Mouse (Mus musculus): ENCODE measurements around the gene Pik3ip1. TPM values are rescaled to one million over a fixed set of nuclear protein-coding genes. Genes with fewer than 3 reads are reported as not detected.

Pik3ip1 gene
- polyA plus RNA-seq, 1 experiment from 2014 or later = 9.9 TPM

GRCm38 (mm10) chr11:3310789-3311585 lies 19.2 kb upstream of the Pik3ip1 start:
- ATAC-seq (replicated peaks; ENCODE audit: low FRiP score, low TSS enrichment, low read depth) (no peak), DNase-seq (ENCODE audit: low spot score) (no peak)
- Histone ChIP-seq H3K27me3 (replicated peaks; ENCODE audit: control insufficient read depth, insufficient read depth, low read length) (no peaks in the 10 kb centered on the region), H3K4me3 (ENCODE audit: low read depth, low read length) (no peak overlapping the region), H3K4me2 (ENCODE audit: low read length) (no peak overlapping the region), H3K9ac (ENCODE audit: low read length) (no peak overlapping the region), H3K36me3 (ENCODE audit: control insufficient read depth, insufficient read depth, low read length) (peaks cover 56% of the 10 kb centered on the region), H3K4me1 (replicated peaks; ENCODE audit: control insufficient read depth, insufficient read depth, low read length) (no peaks in the 10 kb centered on the region), H3K27ac (ENCODE audit: low read depth) (no peak overlapping the region), H3K9me3 (ENCODE audit: control insufficient read depth, low read length) (no peaks in the 10 kb centered on the region)
- WGBS = 92% methylated on average over 9 of the region's 10 CpGs

- H3K27me3 ChIP-seq (replicated peaks; ENCODE audit: control insufficient read depth, insufficient read depth, low read length) = no peaks in the 10 kb centered on the region
- H3K4me3 ChIP-seq (ENCODE audit: low read depth, low read length) = no peak overlapping the region
- H3K36me3 ChIP-seq (ENCODE audit: control insufficient read depth, insufficient read depth, low read length) = peaks cover 48% of the 10 kb centered on the region
- H3K4me1 ChIP-seq (replicated peaks; ENCODE audit: control insufficient read depth, insufficient read depth, low read length) = no peaks in the 10 kb centered on the region
- H3K9ac ChIP-seq (ENCODE audit: low read length) = no peak overlapping the region
- ATAC-seq (replicated peaks; ENCODE audit: low FRiP score, low TSS enrichment, low read depth) (no peak), DNase-seq (ENCODE audit: low spot score) (no peak)
- H3K4me2 ChIP-seq (ENCODE audit: low read length) = no peak overlapping the region
- no peak overlapping the region for H3K27ac ChIP-seq (ENCODE audit: low read depth)
- 86% methylated on average over 10 of the region's 10 CpGs for WGBS
- no peaks in the 10 kb centered on the region for H3K9me3 ChIP-seq (ENCODE audit: control insufficient read depth, low read length)
Observed at GRCm38 (mm10) chr11:3311586-3312347, 18.4 kb upstream of the Pik3ip1 start.

- Histone ChIP-seq H3K36me3 (ENCODE audit: control insufficient read depth, insufficient read depth, low read length) (peaks cover 33% of the 10 kb centered on the region), H3K9ac (ENCODE audit: low read length) (no peak overlapping the region), H3K4me3 (ENCODE audit: low read depth, low read length) (no peak overlapping the region), H3K4me1 (replicated peaks; ENCODE audit: control insufficient read depth, insufficient read depth, low read length) (no peaks in the 10 kb centered on the region), H3K27ac (ENCODE audit: low read depth) (no peak overlapping the region), H3K27me3 (replicated peaks; ENCODE audit: control insufficient read depth, insufficient read depth, low read length) (no peaks in the 10 kb centered on the region), H3K9me3 (ENCODE audit: control insufficient read depth, low read length) (no peaks in the 10 kb centered on the region), H3K4me2 (ENCODE audit: low read length) (no peak overlapping the region)
- 79% methylated on average over 1 of the region's 1 CpGs for WGBS
- DNase-seq (ENCODE audit: low spot score) (no peak), ATAC-seq (replicated peaks; ENCODE audit: low FRiP score, low TSS enrichment, low read depth) (no peak)
Observed at GRCm38 (mm10) chr11:3313294-3313693, 16.9 kb upstream of the Pik3ip1 start.

GRCm38 (mm10) chr11:3314148-3314547 lies 16.1 kb upstream of the Pik3ip1 start:
- no peaks in the 10 kb centered on the region for H3K4me1 ChIP-seq (replicated peaks; ENCODE audit: control insufficient read depth, insufficient read depth, low read length)
- H3K4me2 ChIP-seq (ENCODE audit: low read length) = no peak overlapping the region
- no peak overlapping the region for H3K4me3 ChIP-seq (ENCODE audit: low read depth, low read length)
- H3K9me3 ChIP-seq (ENCODE audit: control insufficient read depth, low read length) = no peaks in the 10 kb centered on the region
- no peak overlapping the region for H3K27ac ChIP-seq (ENCODE audit: low read depth)
- ATAC-seq (replicated peaks; ENCODE audit: low FRiP score, low TSS enrichment, low read depth) (0 out of 2 replicates have a peak, but pooled peaks have one; percentile 13), DNase-seq (ENCODE audit: low spot score) (peak; percentile 69)
- H3K27me3 ChIP-seq (replicated peaks; ENCODE audit: control insufficient read depth, insufficient read depth, low read length) = no peaks in the 10 kb centered on the region
- H3K36me3 ChIP-seq (ENCODE audit: control insufficient read depth, insufficient read depth, low read length) = peaks cover 24% of the 10 kb centered on the region
- no peak overlapping the region for H3K9ac ChIP-seq (ENCODE audit: low read length)
- 40% methylated on average over 2 of the region's 2 CpGs for WGBS

- Histone ChIP-seq H3K4me3 (ENCODE audit: low read depth, low read length) (no peak overlapping the region), H3K9me3 (ENCODE audit: control insufficient read depth, low read length) (no peaks in the 10 kb centered on the region), H3K36me3 (ENCODE audit: control insufficient read depth, insufficient read depth, low read length) (no peaks in the 10 kb centered on the region), H3K9ac (ENCODE audit: low read length) (no peak overlapping the region), H3K4me1 (replicated peaks; ENCODE audit: control insufficient read depth, insufficient read depth, low read length) (no peaks in the 10 kb centered on the region), H3K27ac (ENCODE audit: low read depth) (no peak overlapping the region), H3K4me2 (ENCODE audit: low read length) (no peak overlapping the region), H3K27me3 (replicated peaks; ENCODE audit: control insufficient read depth, insufficient read depth, low read length) (no peaks in the 10 kb centered on the region)
- no peak for DNase-seq (ENCODE audit: low spot score)
- ATAC-seq (replicated peaks; ENCODE audit: low FRiP score, low TSS enrichment, low read depth) = no peak
- WGBS = 90% methylated on average over 3 of the region's 3 CpGs
Observed at GRCm38 (mm10) chr11:3318286-3318685, 11.9 kb upstream of the Pik3ip1 start.

- ATAC-seq (replicated peaks; ENCODE audit: low FRiP score, low TSS enrichment, low read depth) = no peak
- Histone ChIP-seq H3K27me3 (replicated peaks; ENCODE audit: control insufficient read depth, insufficient read depth, low read length) (no peaks in the 10 kb centered on the region), H3K4me1 (replicated peaks; ENCODE audit: control insufficient read depth, insufficient read depth, low read length) (peaks cover 12% of the 10 kb centered on the region), H3K36me3 (ENCODE audit: control insufficient read depth, insufficient read depth, low read length) (no peaks in the 10 kb centered on the region), H3K4me3 (ENCODE audit: low read depth, low read length) (no peak overlapping the region), H3K9ac (ENCODE audit: low read length) (no peak overlapping the region), H3K4me2 (ENCODE audit: low read length) (no peak overlapping the region), H3K9me3 (ENCODE audit: control insufficient read depth, low read length) (no peaks in the 10 kb centered on the region), H3K27ac (ENCODE audit: low read depth) (no peak overlapping the region)
- WGBS = 77% methylated on average over 5 of the region's 5 CpGs
- no peak for DNase-seq (ENCODE audit: low spot score)
Observed at GRCm38 (mm10) chr11:3328271-3328670, 1.9 kb upstream of the Pik3ip1 start.

- no peaks in the 10 kb centered on the region for H3K27me3 ChIP-seq (replicated peaks; ENCODE audit: control insufficient read depth, insufficient read depth, low read length)
- no peak for DNase-seq (ENCODE audit: low spot score)
- no peak overlapping the region for H3K4me2 ChIP-seq (ENCODE audit: low read length)
- H3K36me3 ChIP-seq (ENCODE audit: control insufficient read depth, insufficient read depth, low read length) = no peaks in the 10 kb centered on the region
- peaks cover 12% of the 10 kb centered on the region for H3K4me1 ChIP-seq (replicated peaks; ENCODE audit: control insufficient read depth, insufficient read depth, low read length)
- 76% methylated on average over 11 of the region's 11 CpGs for WGBS
- no peak overlapping the region for H3K4me3 ChIP-seq (ENCODE audit: low read depth, low read length)
- no peaks in the 10 kb centered on the region for H3K9me3 ChIP-seq (ENCODE audit: control insufficient read depth, low read length)
- no peak overlapping the region for H3K27ac ChIP-seq (ENCODE audit: low read depth)
- H3K9ac ChIP-seq (ENCODE audit: low read length) = no peak overlapping the region
- no peak for ATAC-seq (replicated peaks; ENCODE audit: low FRiP score, low TSS enrichment, low read depth)
Observed at GRCm38 (mm10) chr11:3328806-3329775, 1.1 kb upstream of the Pik3ip1 start.

- Histone ChIP-seq H3K4me1 (replicated peaks; ENCODE audit: control insufficient read depth, insufficient read depth, low read length) (peaks cover 22% of the 10 kb centered on the region), H3K36me3 (ENCODE audit: control insufficient read depth, insufficient read depth, low read length) (no peaks in the 10 kb centered on the region), H3K27me3 (replicated peaks; ENCODE audit: control insufficient read depth, insufficient read depth, low read length) (no peaks in the 10 kb centered on the region), H3K9ac (ENCODE audit: low read length) (peak overlapping the region; percentile 45), H3K9me3 (ENCODE audit: control insufficient read depth, low read length) (no peaks in the 10 kb centered on the region), H3K4me2 (ENCODE audit: low read length) (peak overlapping the region; percentile 97), H3K27ac (ENCODE audit: low read depth) (peak overlapping the region; percentile 1; the same call in 1 of the 2 replicates), H3K4me3 (ENCODE audit: low read depth, low read length) (peak overlapping the region; percentile 42)
- WGBS = 1% methylated on average over 9 of the region's 9 CpGs
- DNase-seq (ENCODE audit: low spot score) (peak; percentile 73), ATAC-seq (replicated peaks; ENCODE audit: low FRiP score, low TSS enrichment, low read depth) (no peak)
Observed at GRCm38 (mm10) chr11:3330566-3330965, 365 bp downstream of the Pik3ip1 start.

Measured in intestine, embryonic 14.5 days (tissue).